ENCODE assay signal across 17 mouse cellular contexts in the genomic region with DNA sequence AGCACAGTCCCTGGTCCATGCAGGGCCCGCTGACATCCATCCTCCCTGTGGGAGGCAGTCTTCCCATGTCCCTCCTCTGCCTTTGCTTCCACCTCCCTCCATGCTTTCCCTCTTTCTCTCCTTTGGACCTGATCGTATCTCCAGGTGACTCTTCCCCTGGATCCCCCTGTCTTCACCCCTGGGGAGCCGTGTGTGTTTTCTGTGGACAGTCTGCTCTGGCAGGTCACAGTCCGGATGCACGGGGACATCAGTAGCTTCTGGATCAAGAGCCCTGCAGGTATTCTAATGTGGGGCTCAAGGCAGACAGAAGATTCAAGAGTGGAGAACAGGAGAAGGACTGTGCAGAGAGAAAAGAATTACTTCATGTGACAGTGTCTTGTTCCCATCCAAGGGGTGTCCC. TPM values are rescaled to one million over a fixed set of nuclear protein-coding genes. Genes with fewer than 3 reads are reported as not detected.
DNase-seq lines count a peak whose midpoint lies in the region; ATAC-seq and TF ChIP-seq lines count a peak whose summit lies in the region.
"Had no signal": no experiment of that assay in that cellular context is flagged by ENCODE, and none has a peak within 500 bp of the region (broad histone marks: within the 10 kb centered on the region; RNA-seq: fewer than 3 reads in every experiment).

No protein-coding gene starts in this region.

- H3K36me3 ChIP-seq in heart, adult 2 months (ENCODE audit: control insufficient read depth, insufficient read depth, low read length), result no peaks in the 10 kb centered on the region
- H3K36me3 ChIP-seq in liver, embryonic 11.5 days (ENCODE audit: control insufficient read depth, insufficient read depth, low read length), result no peaks in the 10 kb centered on the region
- H3K36me3 ChIP-seq in intestine, postnatal 0 days (ENCODE audit: control insufficient read depth, insufficient read depth), result no peaks in the 10 kb centered on the region
- H3K36me3 ChIP-seq in macrophage (ENCODE audit: inconsistent target), result no peaks in the 10 kb centered on the region
- H3K36me3 ChIP-seq: lung, embryonic 15.5 days had no signal

- no peak for TF ChIP-seq EP300 in heart, adult 2 months (IDR thresholded peaks at IDR 0.05; ENCODE audit: insufficient read depth, low read depth, low read length)

- no peaks in the 10 kb centered on the region for H3K9me3 ChIP-seq in liver, embryonic 11.5 days (ENCODE audit: control insufficient read depth, low read length)
- H3K9me3 ChIP-seq in intestine, postnatal 0 days (ENCODE audit: control insufficient read depth), result no peaks in the 10 kb centered on the region
- H3K9me3 ChIP-seq: forebrain, embryonic 13.5 days; hindbrain, embryonic 13.5 days; lung, embryonic 15.5 days had no signal

- peak overlapping the region; percentile 12; the same call in 1 of the 2 replicates for H3K4me2 ChIP-seq in liver, embryonic 11.5 days
- H3K4me2 ChIP-seq in intestine, postnatal 0 days (replicated peaks; ENCODE audit: low read depth), result no peak overlapping the region
- H3K4me2 ChIP-seq: forebrain, embryonic 13.5 days; hindbrain, embryonic 13.5 days; lung, embryonic 15.5 days had no signal

- peak overlapping the region; percentile 88; the same call in 1 of the 2 replicates for H3K27ac ChIP-seq in heart, adult 2 months
- H3K27ac ChIP-seq in liver, embryonic 11.5 days (ENCODE audit: low read depth, low read length), result peak overlapping the region; percentile 41; the same call in 1 of the 2 replicates
- no peak overlapping the region; the same call in 1 of the 2 replicates for H3K27ac ChIP-seq in intestine, postnatal 0 days (ENCODE audit: low read depth, low read length)
- 0 out of 2 replicates have a peak overlapping the region, but pooled peaks have one; percentile 7 for H3K27ac ChIP-seq in macrophage
- H3K27ac ChIP-seq: forebrain, embryonic 13.5 days; hindbrain, embryonic 13.5 days had no signal

- WGBS in heart, adult 2 months, result 89% methylated on average over 5 of the region's 5 CpGs
- 83% methylated on average over 5 of the region's 5 CpGs for WGBS in liver, embryonic 11.5 days
- WGBS in intestine, postnatal 0 days, result 84% methylated on average over 5 of the region's 5 CpGs
- WGBS in macrophage (ENCODE audit: missing documents), result 95% methylated on average over 5 of the region's 5 CpGs

- no peaks in the 10 kb centered on the region for H3K27me3 ChIP-seq in heart, adult 2 months (ENCODE audit: control insufficient read depth, insufficient read depth, low read length)
- no peaks in the 10 kb centered on the region for H3K27me3 ChIP-seq in liver, embryonic 11.5 days (replicated peaks; ENCODE audit: control insufficient read depth, insufficient read depth, low read length)
- no peaks in the 10 kb centered on the region for H3K27me3 ChIP-seq in intestine, postnatal 0 days (replicated peaks; ENCODE audit: control insufficient read depth, insufficient read depth, low read length)
- H3K27me3 ChIP-seq: forebrain, embryonic 13.5 days; hindbrain, embryonic 13.5 days; lung, embryonic 15.5 days had no signal

- H3K4me1 ChIP-seq in heart, adult 2 months (ENCODE audit: control insufficient read depth, insufficient read depth, low read length), result peaks cover 11% of the 10 kb centered on the region
- peaks cover 53% of the 10 kb centered on the region for H3K4me1 ChIP-seq in liver, embryonic 11.5 days (replicated peaks; ENCODE audit: control insufficient read depth, insufficient read depth, low read length)
- H3K4me1 ChIP-seq in intestine, postnatal 0 days (replicated peaks; ENCODE audit: control insufficient read depth, insufficient read depth, low read length), result no peaks in the 10 kb centered on the region; the same call in 1 of the 2 replicates

- H3K9ac ChIP-seq in heart, adult 2 months (ENCODE audit: low read depth, low read length), result no peak overlapping the region
- H3K9ac ChIP-seq in liver, embryonic 11.5 days (ENCODE audit: low read depth, low read length), result no peak overlapping the region
- no peak overlapping the region for H3K9ac ChIP-seq in intestine, postnatal 0 days (ENCODE audit: low read depth, low read length)
- H3K9ac ChIP-seq: forebrain, embryonic 13.5 days; hindbrain, embryonic 13.5 days; lung, embryonic 15.5 days had no signal

- TF ChIP-seq CTCF in heart, adult 2 months (IDR thresholded peaks at IDR 0.05), result no peak
- TF ChIP-seq CTCF in intestine, postnatal 0 days (IDR thresholded peaks at IDR 0.05; ENCODE audit: low read depth), result peak; percentile 33

- H3K4me3 ChIP-seq in heart, adult 2 months, result no peak overlapping the region
- H3K4me3 ChIP-seq in liver, embryonic 11.5 days (ENCODE audit: low read depth, low read length), result no peak overlapping the region
- H3K4me3 ChIP-seq in intestine, postnatal 0 days (ENCODE audit: low read depth, low read length), result no peak overlapping the region
- no peak overlapping the region for H3K4me3 ChIP-seq in macrophage (ENCODE audit: inconsistent target)
- H3K4me3 ChIP-seq: forebrain, embryonic 13.5 days; hindbrain, embryonic 13.5 days; lung, embryonic 15.5 days; myocyte had no signal

- intact Hi-C loops in heart, adult 2 months (cut with DNase I), result loop anchor here (2.0 to 5.0 kb wide), 2 partner anchors 24 to 214 kb away; a partner anchor contains a TSS

- no peak for DNase-seq in heart, adult 2 months
- no peak for DNase-seq in heart, postnatal 4 days
- DNase-seq in liver, embryonic 11.5 days (ENCODE audit: low spot score), result no peak
- DNase-seq in liver, result no peak
- DNase-seq in left cerebral cortex, adult 11 months (ENCODE audit: low spot score), result no peak
- no peak for DNase-seq in layer of hippocampus, adult 11-12 months (ENCODE audit: low spot score)
- DNase-seq: gastrocnemius, postnatal 14 days; kidney, postnatal 36 days; midbrain, embryonic 14.5 days; thymus, adult 2 months had no signal

- TF ChIP-seq POLR2A in heart, adult 2 months (IDR thresholded peaks at IDR 0.05; ENCODE audit: insufficient read depth, low read depth, low read length), result no peak

- ATAC-seq in liver, embryonic 11.5 days (replicated peaks; ENCODE audit: low FRiP score), result no peak
- ATAC-seq in intestine, postnatal 0 days, result no peak
- ATAC-seq: forebrain, embryonic 13.5 days; inflammation-experienced regulatory T-cells, adult 6 months had no signal

- no peaks in the 10 kb centered on the region for H3K79me2 ChIP-seq in heart, adult 2 months (replicated peaks; ENCODE audit: control insufficient read depth, insufficient read depth, low read length)
- H3K79me2 ChIP-seq in macrophage (ENCODE audit: inconsistent target), result no peaks in the 10 kb centered on the region

RNA-seq across cellular contexts. Expression of a gene that starts 4.6 kb away (rescaled TPM):
- total RNA-seq in heart, adult 2 months (2021), result not detected
- polyA plus RNA-seq in heart, adult 2 months (2012; rRNA removed), result 0.20 and 0.67 TPM in 2 replicates
- 1 to 10 TPM in 1 of 2 experiments, under 1 TPM in 1; 0.74 to 1.3 TPM for total RNA-seq in heart, postnatal 4 days (2021)
- polyA plus RNA-seq in liver, embryonic 11.5 days (2014; fragmentation: Nextera tagmentation; extraction: Ambion mirVana), result 6.9 and 8.5 TPM in 2 replicates
- 3.2 and 4.6 TPM in 2 replicates for polyA plus RNA-seq in intestine, postnatal 0 days (2015; fragmentation: Nextera tagmentation; extraction: Ambion mirVana)
- 1 to 10 TPM in 7 of 26 experiments, under 1 TPM in 1, not detected in 18; 0.82 to 2.5 (median 1.5) TPM for total RNA-seq in macrophage (2018; cell fraction: chromatin; rRNA removed)
- not detected for total RNA-seq in macrophage (2018; cell fraction: cytosol; rRNA removed)
- total RNA-seq in macrophage (2018; cell fraction: nucleus; rRNA removed), result not detected
- polyA plus RNA-seq in macrophage (2018), result not detected in 3 replicates

RNA-seq across cellular contexts. Expression of a gene that starts 6.8 kb away (rescaled TPM):
- 10 to 100 TPM; 10.0 to 10.9 TPM for total RNA-seq in heart, adult 2 months (2021)
- polyA plus RNA-seq in heart, adult 2 months (2012; rRNA removed), result 7.5 and 10.2 TPM in 2 replicates
- 1 to 10 TPM; 1.6 to 1.8 TPM for total RNA-seq in heart, postnatal 4 days (2021)
- 0.16 TPM in 2 replicates for polyA plus RNA-seq in liver, embryonic 11.5 days (2014; fragmentation: Nextera tagmentation; extraction: Ambion mirVana)
- 0.12 and 0.20 TPM in 2 replicates for polyA plus RNA-seq in intestine, postnatal 0 days (2015; fragmentation: Nextera tagmentation; extraction: Ambion mirVana)
- under 1 TPM in 9 of 26 experiments, not detected in 17; 0.16 to 0.29 (median 0.20) TPM for total RNA-seq in macrophage (2018; cell fraction: chromatin; rRNA removed)
- total RNA-seq in macrophage (2018; cell fraction: cytosol; rRNA removed), result under 1 TPM in 24 of 26 experiments, not detected in 2; 0.03 to 0.18 (median 0.09) TPM
- under 1 TPM in 11 of 26 experiments, not detected in 15; 0.10 to 0.64 (median 0.17) TPM for total RNA-seq in macrophage (2018; cell fraction: nucleus; rRNA removed)
- 0.06 to 0.32 TPM (median 0.07 TPM) in 3 replicates for polyA plus RNA-seq in macrophage (2018)

RNA-seq across cellular contexts. Expression of a gene that starts 22.4 kb away (rescaled TPM):
- total RNA-seq in heart, adult 2 months (2021), result 10 to 100 TPM; 27.0 to 28.5 TPM
- 32.7 and 39.2 TPM in 2 replicates for polyA plus RNA-seq in heart, adult 2 months (2012; rRNA removed)
- 10 to 100 TPM; 46.7 to 49.0 TPM for total RNA-seq in heart, postnatal 4 days (2021)
- polyA plus RNA-seq in liver, embryonic 11.5 days (2014; fragmentation: Nextera tagmentation; extraction: Ambion mirVana), result 234 and 245 TPM in 2 replicates
- polyA plus RNA-seq in intestine, postnatal 0 days (2015; fragmentation: Nextera tagmentation; extraction: Ambion mirVana), result 74.0 and 84.2 TPM in 2 replicates
- 100 to 1,000 TPM in 1 of 26 experiments, 10 to 100 TPM in 22, 1 to 10 TPM in 3; 5.5 to 107 (median 40.8) TPM for total RNA-seq in macrophage (2018; cell fraction: chromatin; rRNA removed)
- 10 to 100 TPM; 13.8 to 26.9 (median 20.9) TPM for total RNA-seq in macrophage (2018; cell fraction: cytosol; rRNA removed)
- total RNA-seq in macrophage (2018; cell fraction: nucleus; rRNA removed), result 10 to 100 TPM; 10.8 to 83.2 (median 27.1) TPM
- polyA plus RNA-seq in macrophage (2018), result 7.7 to 37.5 TPM (median 19.2 TPM) in 3 replicates

RNA-seq across cellular contexts. Expression of a gene that starts 23.3 kb away (rescaled TPM):
- total RNA-seq in heart, adult 2 months (2021), result under 1 TPM; 0.23 to 0.29 TPM
- polyA plus RNA-seq in heart, adult 2 months (2012; rRNA removed), result 1.00 and 1.2 TPM in 2 replicates
- total RNA-seq in heart, postnatal 4 days (2021), result 1 to 10 TPM; 4.0 to 6.5 TPM
- 3.8 and 4.7 TPM in 2 replicates for polyA plus RNA-seq in liver, embryonic 11.5 days (2014; fragmentation: Nextera tagmentation; extraction: Ambion mirVana)
- 1.4 and 3.0 TPM in 2 replicates for polyA plus RNA-seq in intestine, postnatal 0 days (2015; fragmentation: Nextera tagmentation; extraction: Ambion mirVana)
- 10 to 100 TPM in 10 of 26 experiments, 1 to 10 TPM in 16; 3.4 to 16.1 (median 8.3) TPM for total RNA-seq in macrophage (2018; cell fraction: chromatin; rRNA removed)
- total RNA-seq in macrophage (2018; cell fraction: cytosol; rRNA removed), result 1 to 10 TPM in 6 of 26 experiments, under 1 TPM in 20; 0.12 to 1.8 (median 0.55) TPM
- total RNA-seq in macrophage (2018; cell fraction: nucleus; rRNA removed), result 10 to 100 TPM in 2 of 26 experiments, 1 to 10 TPM in 24; 1.8 to 21.5 (median 5.8) TPM
- 0.48 to 0.51 TPM (median 0.50 TPM) in 3 replicates for polyA plus RNA-seq in macrophage (2018)

RNA-seq across cellular contexts. Expression of a gene that starts 26.5 kb away (rescaled TPM):
- 10 to 100 TPM; 32.5 to 33.1 TPM for total RNA-seq in heart, adult 2 months (2021)
- 44.4 and 51.6 TPM in 2 replicates for polyA plus RNA-seq in heart, adult 2 months (2012; rRNA removed)
- 100 to 1,000 TPM; 166 to 167 TPM for total RNA-seq in heart, postnatal 4 days (2021)
- 118 and 134 TPM in 2 replicates for polyA plus RNA-seq in liver, embryonic 11.5 days (2014; fragmentation: Nextera tagmentation; extraction: Ambion mirVana)
- polyA plus RNA-seq in intestine, postnatal 0 days (2015; fragmentation: Nextera tagmentation; extraction: Ambion mirVana), result 290 and 312 TPM in 2 replicates
- 10 to 100 TPM; 16.4 to 97.6 (median 62.9) TPM for total RNA-seq in macrophage (2018; cell fraction: chromatin; rRNA removed)
- 100 to 1,000 TPM; 271 to 390 (median 328) TPM for total RNA-seq in macrophage (2018; cell fraction: cytosol; rRNA removed)
- 100 to 1,000 TPM in 14 of 26 experiments, 10 to 100 TPM in 12; 34.4 to 199 (median 109) TPM for total RNA-seq in macrophage (2018; cell fraction: nucleus; rRNA removed)
- polyA plus RNA-seq in macrophage (2018), result 359 to 667 TPM (median 372 TPM) in 3 replicates
